Mouse (Mus musculus) MEL (cell line): ENCODE measurements at regions not wholly inside any gene's neighbourhood (a gene's known extent, or its start where the extent isn't known, plus 50 kb on each side); places are given as distances from the start of the nearest gene placed in this dataset.

Experiments
- EP300 ChIP-seq, 2 experiments: IDR thresholded peaks; 2 replicates each; pipeline ENCODE4 v1.6.1; 2011; ENCODE audit warnings: improper control_type of control experiment in 2 of 2, low read length in 2 of 2, low read depth in 1 of 2, mild to moderate bottlenecking in 1 of 2
- POLR2A ChIP-seq, 2 experiments: IDR thresholded peaks; 2 replicates each; pipeline ENCODE4 v1.6.1; 2011 to 2012; ENCODE audit warnings: low read length in 2 of 2, mild to moderate bottlenecking in 2 of 2, control low read depth in 1 of 2, improper control_type of control experiment in 1 of 2, low read depth in 1 of 2, moderate library complexity in 1 of 2; ENCODE audit not compliant: control insufficient read depth in 1 of 2, insufficient read depth in 1 of 2, poor library complexity in 1 of 2
- USF2 ChIP-seq, 2 experiments: IDR thresholded peaks; 2 replicates each; pipeline ENCODE4 v1.6.1; 2011 to 2012; ENCODE audit warnings: improper control_type of control experiment in 2 of 2, low read length in 2 of 2, borderline replicate concordance in 1 of 2, inconsistent platforms in 1 of 2, low read depth in 1 of 2, mild to moderate bottlenecking in 1 of 2; ENCODE audit not compliant: insufficient read depth in 1 of 2

DNA sequence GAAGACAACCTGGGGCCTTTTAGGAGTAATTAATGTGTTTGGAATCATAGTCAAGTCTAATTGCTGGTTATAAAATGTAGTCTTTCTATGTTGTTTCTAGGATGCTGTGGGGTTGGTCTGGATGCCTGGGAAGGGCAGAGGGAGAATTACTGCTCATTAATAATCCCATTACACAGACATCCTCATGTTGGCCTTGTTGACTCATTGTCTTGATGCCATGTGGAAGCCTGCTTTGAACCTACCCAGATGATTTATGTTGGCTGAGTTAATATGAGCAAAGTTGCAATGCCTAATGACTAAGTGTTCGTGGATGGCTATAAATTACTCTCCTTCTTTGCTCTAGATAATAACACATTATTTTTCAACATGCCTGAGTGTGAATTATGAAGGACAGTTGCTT, 2790.6 kb upstream of the Lrrc6 start:
- TF ChIP-seq EP300 (IDR thresholded peaks at IDR 0.05; ENCODE audit: low read depth in 1 of 2, low read length in 2 of 2), result no peak
- no peak for TF ChIP-seq USF2 (IDR thresholded peaks at IDR 0.05; ENCODE audit: borderline replicate concordance in 1 of 2, insufficient read depth in 1 of 2, low read depth in 1 of 2, low read length in 2 of 2)
- no peak for TF ChIP-seq POLR2A (IDR thresholded peaks at IDR 0.05; ENCODE audit: control insufficient read depth in 1 of 2, insufficient read depth in 1 of 2, low read depth in 1 of 2, low read length in 2 of 2, poor library complexity in 1 of 2)
